Mouse (Mus musculus): Measurements from ENCODE around the gene Slc9a1. TPM values are rescaled to one million over a fixed set of nuclear protein-coding genes. Genes with fewer than 3 reads are reported as not detected.

Slc9a1 gene
- total and polyA plus RNA-seq, 3 experiments = 7.3 to 44.6 (median 27.3) TPM

DNA sequence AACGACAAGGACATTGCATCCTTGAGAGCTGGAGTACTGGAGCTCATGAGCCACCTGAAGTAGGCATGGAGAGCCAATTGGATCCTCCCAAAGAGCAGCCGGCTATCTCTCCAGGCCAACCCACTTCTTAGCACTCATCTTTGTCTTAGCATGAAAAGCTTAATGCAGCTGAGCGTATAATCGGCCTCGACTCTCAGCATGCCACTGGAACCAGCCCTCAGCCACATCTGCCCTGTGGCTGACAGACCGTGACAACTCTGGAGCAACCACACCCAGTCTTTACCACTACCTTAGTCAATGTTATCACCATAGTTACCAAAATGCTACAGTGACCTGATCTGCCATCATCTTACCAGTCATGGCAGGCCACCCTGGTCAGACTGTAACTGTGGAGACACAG is 62.0 kb downstream of the Slc9a1 start:
- no peaks in the 10 kb centered on the region for H3K9me3 ChIP-seq (replicated peaks)
- DNase-seq (ENCODE audit: low spot score) = no peak
- H3K4me1 ChIP-seq (ENCODE audit: insufficient read depth, low read depth, low read length) = peaks cover 11% of the 10 kb centered on the region
- H3K36me3 ChIP-seq (replicated peaks) = no peaks in the 10 kb centered on the region
- TF ChIP-seq POLR2AphosphoS5 (IDR thresholded peaks at IDR 0.05; ENCODE audit: insufficient replicate concordance, low read depth, low read length) (no peak), CTCF (IDR thresholded peaks at IDR 0.05; ENCODE audit: low read depth, low read length) (no peak), TAL1 (conservative IDR thresholded peaks at IDR 0.05; ENCODE audit: low read depth, low read length) (no peak), GATA2 (IDR thresholded peaks at IDR 0.05; ENCODE audit: borderline replicate concordance, low read depth, low read length) (no peak), GATA1 (IDR thresholded peaks at IDR 0.05; ENCODE audit: borderline replicate concordance, low read length) (no peak)
- H3K27me3 ChIP-seq (ENCODE audit: insufficient read depth, low read length) = peaks cover 27% of the 10 kb centered on the region
- no peak overlapping the region; the same call in 1 of the 2 replicates for H3K4me3 ChIP-seq (ENCODE audit: low read depth, low read length)
- no peak for ATAC-seq (ENCODE audit: extremely low read depth, insufficient number of reproducible peaks, low FRiP score, poor library complexity, severe bottlenecking)

DNA sequence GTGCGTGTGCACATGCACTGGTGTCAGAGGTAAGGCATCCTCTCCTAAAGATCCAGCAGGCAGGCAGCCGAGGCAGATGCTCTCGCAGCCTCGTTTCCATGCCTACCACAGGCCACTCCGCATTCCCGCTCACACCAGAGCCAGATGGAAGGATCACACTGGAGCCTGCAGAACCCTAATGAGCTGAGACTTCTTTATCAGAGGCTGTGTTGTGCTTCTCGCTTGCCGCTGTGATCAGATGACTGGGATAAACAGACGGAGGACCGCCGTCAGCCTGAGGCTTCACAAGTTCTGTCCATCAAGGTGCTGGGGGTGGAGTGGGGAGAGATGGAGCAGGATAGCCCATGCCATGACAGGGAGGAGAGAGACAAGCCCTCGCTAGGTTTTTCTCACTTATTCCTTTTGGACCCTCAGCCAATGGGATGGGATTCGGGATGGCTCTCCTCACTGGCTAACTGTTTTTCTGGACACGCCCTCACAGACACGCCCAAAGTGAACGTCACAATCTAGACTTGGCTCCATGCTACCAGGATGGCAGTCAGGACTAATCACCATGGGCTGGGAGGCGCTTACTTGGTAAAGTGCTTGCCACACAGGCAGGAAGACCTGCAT is 63.2 kb downstream of the Slc9a1 start:
- TF ChIP-seq POLR2AphosphoS5 (IDR thresholded peaks at IDR 0.05; ENCODE audit: insufficient replicate concordance, low read depth, low read length) (no peak), GATA2 (IDR thresholded peaks at IDR 0.05; ENCODE audit: borderline replicate concordance, low read depth, low read length) (no peak), GATA1 (IDR thresholded peaks at IDR 0.05; ENCODE audit: borderline replicate concordance, low read length) (no peak), TAL1 (conservative IDR thresholded peaks at IDR 0.05; ENCODE audit: low read depth, low read length) (no peak), CTCF (IDR thresholded peaks at IDR 0.05; ENCODE audit: low read depth, low read length) (no peak)
- Histone ChIP-seq H3K27me3 (ENCODE audit: insufficient read depth, low read length) (peaks cover 23% of the 10 kb centered on the region), H3K4me1 (ENCODE audit: insufficient read depth, low read depth, low read length) (peaks cover 11% of the 10 kb centered on the region), H3K36me3 (replicated peaks) (no peaks in the 10 kb centered on the region), H3K4me3 (ENCODE audit: low read depth, low read length) (no peak overlapping the region), H3K9me3 (replicated peaks) (no peaks in the 10 kb centered on the region)
- ATAC-seq (ENCODE audit: extremely low read depth, insufficient number of reproducible peaks, low FRiP score, poor library complexity, severe bottlenecking) (no peak), DNase-seq (ENCODE audit: low spot score) (no peak)

DNA sequence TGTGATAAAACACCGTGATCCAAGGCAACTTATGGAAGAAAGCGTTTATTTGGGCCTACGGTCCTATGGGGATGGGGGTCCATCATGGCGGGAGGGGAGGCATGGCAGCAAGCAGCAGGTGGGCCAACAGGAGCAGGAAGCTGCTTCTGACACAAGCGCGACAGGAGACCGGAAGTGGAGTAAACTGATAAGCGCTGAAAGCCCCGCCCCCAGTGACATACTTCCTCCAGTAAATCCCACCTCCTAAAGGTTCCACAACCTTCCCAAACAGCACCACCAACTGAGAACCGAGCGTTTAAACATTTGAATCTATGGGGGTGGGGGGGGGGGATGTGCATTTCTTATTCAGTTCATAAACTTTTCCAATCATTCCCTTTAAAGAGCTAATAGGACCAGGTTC is 66.4 kb downstream of the Slc9a1 start:
- Histone ChIP-seq H3K9me3 (replicated peaks) (no peaks in the 10 kb centered on the region), H3K4me3 (ENCODE audit: low read depth, low read length) (no peak overlapping the region), H3K27me3 (ENCODE audit: insufficient read depth, low read length) (peaks cover 27% of the 10 kb centered on the region), H3K36me3 (replicated peaks) (no peaks in the 10 kb centered on the region), H3K4me1 (ENCODE audit: insufficient read depth, low read depth, low read length) (peaks cover 11% of the 10 kb centered on the region)
- TF ChIP-seq TAL1 (conservative IDR thresholded peaks at IDR 0.05; ENCODE audit: low read depth, low read length) (no peak), POLR2AphosphoS5 (IDR thresholded peaks at IDR 0.05; ENCODE audit: insufficient replicate concordance, low read depth, low read length) (no peak), GATA1 (IDR thresholded peaks at IDR 0.05; ENCODE audit: borderline replicate concordance, low read length) (no peak), CTCF (IDR thresholded peaks at IDR 0.05; ENCODE audit: low read depth, low read length) (no peak), GATA2 (IDR thresholded peaks at IDR 0.05; ENCODE audit: borderline replicate concordance, low read depth, low read length) (no peak)
- DNase-seq (ENCODE audit: low spot score) (no peak), ATAC-seq (ENCODE audit: extremely low read depth, insufficient number of reproducible peaks, low FRiP score, poor library complexity, severe bottlenecking) (no peak)

DNA sequence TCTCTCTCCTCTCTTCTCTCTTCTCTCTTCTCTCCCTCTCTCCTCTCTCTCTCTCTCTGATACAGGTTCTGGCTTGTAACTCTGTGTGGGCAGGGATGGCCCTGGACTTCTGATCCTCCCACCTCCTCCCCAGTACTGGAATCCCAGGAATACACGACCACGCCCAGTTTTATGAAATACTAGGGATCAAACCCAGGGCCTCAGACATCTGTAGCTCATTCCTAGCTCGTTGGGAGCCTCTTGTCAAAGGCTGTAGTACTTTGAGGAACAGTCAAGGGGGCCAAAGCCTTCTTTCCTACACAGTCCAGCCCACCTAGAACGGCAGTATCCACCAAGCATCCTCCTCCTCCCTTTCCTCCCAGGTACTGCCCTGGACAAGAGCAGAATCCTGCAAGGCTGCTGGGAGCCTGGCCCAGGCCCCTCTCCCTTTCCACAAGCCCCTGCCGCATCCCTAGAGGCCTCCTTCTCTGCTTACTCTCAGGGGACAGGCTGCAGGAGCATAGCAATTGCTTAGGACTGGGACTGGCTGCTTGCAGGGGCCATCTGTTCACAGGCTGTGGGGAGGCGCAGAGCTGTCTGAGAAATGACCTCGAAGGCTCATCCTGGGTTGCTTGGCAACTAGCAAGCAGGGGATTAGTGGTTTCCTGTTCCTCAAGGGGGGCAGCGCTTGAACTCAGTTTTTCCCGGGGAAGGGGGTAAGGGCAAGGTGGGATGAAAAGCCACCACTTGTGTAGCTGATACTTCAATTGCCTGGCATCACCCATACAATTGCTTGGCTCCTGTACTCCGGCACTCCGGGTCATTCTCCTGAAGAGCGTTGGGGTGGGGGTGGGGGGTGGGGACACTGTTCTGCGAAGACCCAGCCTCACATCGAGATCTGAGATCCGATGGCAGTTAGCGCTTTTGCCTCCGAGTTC is 70.2 kb downstream of the Slc9a1 start:
- no peak for TF ChIP-seq GATA2 (IDR thresholded peaks at IDR 0.05; ENCODE audit: borderline replicate concordance, low read depth, low read length)
- TF ChIP-seq TAL1 (conservative IDR thresholded peaks at IDR 0.05; ENCODE audit: low read depth, low read length) = no peak
- TF ChIP-seq GATA1 (IDR thresholded peaks at IDR 0.05; ENCODE audit: borderline replicate concordance, low read length) = no peak
- TF ChIP-seq CTCF (IDR thresholded peaks at IDR 0.05; ENCODE audit: low read depth, low read length) = no peak
- TF ChIP-seq POLR2AphosphoS5 (IDR thresholded peaks at IDR 0.05; ENCODE audit: insufficient replicate concordance, low read depth, low read length) = no peak
- Histone ChIP-seq H3K27me3 (ENCODE audit: insufficient read depth, low read length) (peaks cover 37% of the 10 kb centered on the region), H3K4me3 (ENCODE audit: low read depth, low read length) (no peak overlapping the region), H3K9me3 (replicated peaks) (no peaks in the 10 kb centered on the region), H3K36me3 (replicated peaks) (no peaks in the 10 kb centered on the region), H3K4me1 (ENCODE audit: insufficient read depth, low read depth, low read length) (no peaks in the 10 kb centered on the region)
- DNase-seq (ENCODE audit: low spot score) (no peak), ATAC-seq (ENCODE audit: extremely low read depth, insufficient number of reproducible peaks, low FRiP score, poor library complexity, severe bottlenecking) (no peak)

DNA sequence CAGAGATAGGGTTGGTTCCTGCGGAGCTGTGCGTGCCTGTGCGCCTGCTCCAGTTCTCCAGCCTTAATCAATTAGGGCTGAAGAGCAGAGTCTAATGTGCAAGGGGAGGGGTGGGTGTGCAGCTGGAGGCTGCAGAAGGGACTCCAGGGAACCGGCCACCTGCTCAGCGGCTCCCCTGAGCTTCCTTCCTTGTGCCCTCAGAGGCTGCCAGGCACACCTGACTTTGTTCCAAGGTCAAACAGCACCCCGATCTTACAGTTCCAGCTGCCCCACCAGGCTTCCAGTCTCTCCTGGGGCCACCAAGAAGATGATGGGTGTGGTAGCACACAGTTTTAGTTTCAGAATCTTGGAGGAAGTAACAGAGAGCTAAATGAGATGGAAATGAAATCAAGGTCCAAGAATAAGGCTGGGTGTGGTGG is 70.9 kb downstream of the Slc9a1 start:
- Histone ChIP-seq H3K9me3 (replicated peaks) (no peaks in the 10 kb centered on the region), H3K4me1 (ENCODE audit: insufficient read depth, low read depth, low read length) (no peaks in the 10 kb centered on the region), H3K27me3 (ENCODE audit: insufficient read depth, low read length) (peaks cover 40% of the 10 kb centered on the region), H3K4me3 (ENCODE audit: low read depth, low read length) (no peak overlapping the region), H3K36me3 (replicated peaks) (no peaks in the 10 kb centered on the region)
- no peak for TF ChIP-seq POLR2AphosphoS5 (IDR thresholded peaks at IDR 0.05; ENCODE audit: insufficient replicate concordance, low read depth, low read length)
- TF ChIP-seq GATA2 (IDR thresholded peaks at IDR 0.05; ENCODE audit: borderline replicate concordance, low read depth, low read length) = no peak
- no peak for TF ChIP-seq CTCF (IDR thresholded peaks at IDR 0.05; ENCODE audit: low read depth, low read length)
- DNase-seq (ENCODE audit: low spot score) (no peak), ATAC-seq (ENCODE audit: extremely low read depth, insufficient number of reproducible peaks, low FRiP score, poor library complexity, severe bottlenecking) (no peak)

DNA sequence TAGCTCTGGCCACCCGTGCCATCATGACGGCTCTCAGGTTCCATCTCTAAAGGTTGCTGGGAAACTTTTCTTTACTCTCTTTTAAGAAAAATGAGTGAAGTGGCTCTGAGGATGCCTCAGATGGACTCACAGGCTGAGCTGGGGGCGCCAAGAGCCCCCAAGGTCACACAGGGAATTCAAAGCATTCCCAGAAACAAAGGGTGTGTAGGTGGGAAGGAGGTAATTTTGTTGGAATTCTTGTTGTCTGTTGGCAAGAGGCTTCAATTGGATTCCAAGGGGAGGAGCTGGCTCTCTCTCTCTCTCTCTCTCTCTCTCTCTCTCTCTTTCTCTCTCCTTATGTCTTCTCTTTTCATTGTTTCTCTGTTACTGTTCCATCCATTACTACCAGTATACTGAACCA is 72.7 kb downstream of the Slc9a1 start:
- H3K9me3 ChIP-seq (replicated peaks) = no peaks in the 10 kb centered on the region
- DNase-seq (ENCODE audit: low spot score) = no peak
- ATAC-seq (ENCODE audit: extremely low read depth, insufficient number of reproducible peaks, low FRiP score, poor library complexity, severe bottlenecking) = no peak
- TF ChIP-seq TAL1 (conservative IDR thresholded peaks at IDR 0.05; ENCODE audit: low read depth, low read length) = no peak
- no peak for TF ChIP-seq CTCF (IDR thresholded peaks at IDR 0.05; ENCODE audit: low read depth, low read length)
- no peak for TF ChIP-seq GATA1 (IDR thresholded peaks at IDR 0.05; ENCODE audit: borderline replicate concordance, low read length)
- TF ChIP-seq POLR2AphosphoS5 (IDR thresholded peaks at IDR 0.05; ENCODE audit: insufficient replicate concordance, low read depth, low read length) = no peak
- no peak for TF ChIP-seq GATA2 (IDR thresholded peaks at IDR 0.05; ENCODE audit: borderline replicate concordance, low read depth, low read length)
- peaks cover 2% of the 10 kb centered on the region; the same call in 1 of the 2 replicates for H3K4me1 ChIP-seq (ENCODE audit: insufficient read depth, low read depth, low read length)
- no peak overlapping the region for H3K4me3 ChIP-seq (ENCODE audit: low read depth, low read length)
- peaks cover 44% of the 10 kb centered on the region for H3K27me3 ChIP-seq (ENCODE audit: insufficient read depth, low read length)
- H3K36me3 ChIP-seq (replicated peaks) = no peaks in the 10 kb centered on the region

All from G1E (cell line).